Mouse (Mus musculus) frontal cortex, postnatal 25 days (tissue): ENCODE measurements around the gene Mylk3.

ENCODE experiments used
- DNase-seq, 2 experiments: peaks; one replicate each; pipeline ENCODE4 v3.0.0; 2022; ENCODE audit warnings: low spot score in 2 of 2

Gene Mylk3

DNA sequence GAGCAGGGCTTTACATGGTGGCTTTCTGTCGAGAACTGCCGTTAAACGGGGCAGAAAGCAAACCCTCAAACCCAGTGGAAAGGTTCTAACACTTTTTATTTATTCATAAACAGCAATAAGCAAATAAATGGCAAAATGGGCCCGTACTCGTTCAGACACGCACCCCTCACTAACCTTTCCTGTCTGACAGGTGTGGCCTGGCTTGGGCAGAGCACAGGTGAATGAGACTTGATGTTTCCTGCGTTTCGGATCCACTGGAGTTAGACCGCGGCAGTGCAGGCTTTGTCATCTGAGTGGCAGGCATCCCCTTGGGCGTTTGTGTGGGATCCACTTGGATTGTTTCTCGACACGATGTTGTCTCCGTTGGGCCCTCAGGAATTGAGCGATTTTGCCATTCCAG, 64.2 kb downstream of the Mylk3 start:
- DNase-seq, result no peak

DNA sequence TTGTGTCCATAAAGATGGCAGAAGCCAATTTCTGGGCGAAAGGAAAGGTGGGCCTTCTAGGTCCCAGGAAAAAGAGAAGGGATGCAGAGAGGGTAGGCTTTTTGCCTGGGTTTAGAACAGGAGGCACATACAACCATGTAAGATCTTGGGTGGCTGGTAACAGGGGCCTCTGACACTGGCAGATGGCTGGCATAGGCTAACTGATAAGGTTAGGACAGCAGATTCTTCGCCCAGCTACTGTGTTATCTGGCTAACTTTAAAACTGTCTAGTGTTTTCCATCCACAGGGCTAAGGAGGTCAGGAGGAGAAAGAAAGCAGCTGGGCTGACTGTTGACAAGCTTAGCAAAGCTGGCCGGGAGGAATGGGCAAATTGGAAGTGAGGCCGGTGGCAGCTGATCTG, 67.6 kb downstream of the Mylk3 start:
- no peak for DNase-seq

DNA sequence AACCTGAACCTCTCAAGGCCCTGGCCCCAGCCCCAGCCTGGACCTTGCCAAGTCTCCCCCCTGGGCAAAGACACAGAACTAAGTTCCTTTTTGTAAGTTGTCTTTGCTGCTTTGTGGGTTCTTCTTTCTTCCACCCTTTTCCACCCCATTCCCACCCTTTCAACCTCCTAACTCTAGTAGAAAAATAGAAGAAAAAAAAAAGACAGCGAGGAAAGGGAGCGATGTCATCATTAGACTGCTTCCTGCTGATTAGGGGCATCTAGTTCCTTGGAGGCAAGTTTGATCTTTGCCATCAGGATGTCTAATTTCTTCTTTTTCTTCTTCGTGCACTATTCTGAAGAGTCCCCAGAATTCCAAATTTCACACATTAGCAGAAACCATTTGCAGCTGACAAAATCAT, 73.1 kb downstream of the Mylk3 start:
- DNase-seq, result no peak

DNA sequence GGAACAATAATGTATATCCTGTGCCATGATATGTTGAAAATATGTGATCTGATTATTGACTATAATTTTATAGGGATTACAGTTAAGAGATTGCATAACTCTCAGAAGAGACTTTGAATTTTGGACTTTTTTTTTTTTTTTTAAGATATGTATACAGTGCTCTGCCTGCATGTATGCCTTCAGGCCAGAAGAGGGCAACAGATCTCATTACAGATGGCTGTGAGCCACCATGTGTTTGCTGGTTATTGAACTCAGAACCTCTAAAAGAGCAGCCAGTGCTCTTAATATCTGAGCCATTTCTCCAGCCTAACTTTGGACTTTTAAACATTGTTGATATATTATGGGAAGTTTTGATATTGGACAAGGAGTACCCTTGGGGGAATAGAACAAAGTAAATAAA, 74.4 kb downstream of the Mylk3 start:
- no peak for DNase-seq

DNA sequence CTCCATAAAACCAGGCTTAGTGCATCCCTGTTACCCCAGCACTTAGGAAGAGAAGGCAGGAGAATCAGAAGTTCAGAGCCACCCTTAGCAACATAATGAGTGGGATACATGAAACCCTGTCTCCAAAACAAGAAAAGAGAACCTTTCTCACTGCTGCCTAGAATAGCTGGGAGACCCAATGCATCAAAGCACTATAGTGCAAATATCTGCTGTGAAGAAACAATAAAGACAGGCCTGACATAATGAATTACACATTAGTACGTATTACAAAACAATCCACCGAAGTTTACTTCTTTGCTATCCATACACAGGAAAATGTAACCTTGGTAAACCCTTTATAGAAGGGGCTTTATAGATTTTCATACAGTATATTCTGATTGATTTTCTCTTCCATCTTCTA, 77.6 kb downstream of the Mylk3 start:
- no peak for DNase-seq

DNA sequence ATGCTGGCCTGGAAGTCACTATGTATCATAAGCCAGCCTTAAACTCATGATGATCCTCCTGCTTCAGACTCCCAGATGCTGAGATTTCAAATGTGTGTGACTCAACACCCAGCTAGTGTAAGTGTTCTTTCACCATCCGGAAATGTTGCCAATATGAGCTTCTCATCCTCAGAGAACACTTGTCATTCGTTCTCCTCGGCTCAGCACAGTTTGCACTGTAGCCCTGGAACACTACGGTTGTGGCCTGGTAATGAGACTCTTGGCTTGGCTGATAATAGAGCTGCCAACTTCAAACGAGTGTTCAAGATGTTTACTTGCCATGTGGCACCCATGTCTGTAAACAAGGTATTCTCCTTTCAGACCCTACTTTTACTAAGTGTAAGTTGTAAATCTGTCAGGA, 82.6 kb downstream of the Mylk3 start:
- no peak for DNase-seq

DNA sequence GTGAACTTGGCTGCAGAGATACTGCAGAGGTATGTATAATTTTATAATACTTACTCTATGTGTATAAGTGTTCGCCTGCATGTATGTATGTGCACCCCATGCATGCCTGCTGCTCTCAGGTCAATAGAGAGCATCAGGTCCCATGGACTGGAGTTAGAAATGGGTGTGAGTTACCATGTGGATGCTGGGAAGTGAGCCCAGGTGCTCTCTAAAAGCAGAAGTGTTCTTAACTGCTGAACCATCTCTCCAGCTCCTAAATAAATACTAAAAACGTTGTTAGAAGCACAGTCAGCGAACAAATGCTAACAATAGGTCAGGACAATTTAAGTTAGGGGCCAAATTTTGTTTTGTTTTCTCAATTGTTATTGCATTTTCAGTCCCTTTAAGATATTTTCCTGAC, 83.2 kb downstream of the Mylk3 start:
- DNase-seq, result no peak

DNA sequence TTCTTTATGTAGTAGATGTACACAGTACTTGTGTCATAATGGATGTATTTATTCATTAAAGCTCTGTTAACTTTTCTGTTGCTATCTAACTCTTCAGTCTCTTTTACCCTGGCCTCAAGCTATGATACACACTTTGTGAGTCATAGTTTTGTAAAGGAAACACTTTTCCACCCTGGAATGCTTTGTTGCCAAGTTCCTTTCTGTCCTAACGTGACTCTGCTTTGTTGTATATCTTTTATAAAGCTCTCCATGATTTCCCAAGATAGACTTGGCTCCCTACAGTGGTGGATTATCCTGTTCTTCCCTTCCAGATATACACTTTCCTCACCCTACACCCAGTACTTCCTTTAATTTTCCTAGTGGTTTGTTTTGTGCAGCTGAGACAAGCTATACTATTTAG, 84.2 kb downstream of the Mylk3 start:
- DNase-seq, result no peak

DNA sequence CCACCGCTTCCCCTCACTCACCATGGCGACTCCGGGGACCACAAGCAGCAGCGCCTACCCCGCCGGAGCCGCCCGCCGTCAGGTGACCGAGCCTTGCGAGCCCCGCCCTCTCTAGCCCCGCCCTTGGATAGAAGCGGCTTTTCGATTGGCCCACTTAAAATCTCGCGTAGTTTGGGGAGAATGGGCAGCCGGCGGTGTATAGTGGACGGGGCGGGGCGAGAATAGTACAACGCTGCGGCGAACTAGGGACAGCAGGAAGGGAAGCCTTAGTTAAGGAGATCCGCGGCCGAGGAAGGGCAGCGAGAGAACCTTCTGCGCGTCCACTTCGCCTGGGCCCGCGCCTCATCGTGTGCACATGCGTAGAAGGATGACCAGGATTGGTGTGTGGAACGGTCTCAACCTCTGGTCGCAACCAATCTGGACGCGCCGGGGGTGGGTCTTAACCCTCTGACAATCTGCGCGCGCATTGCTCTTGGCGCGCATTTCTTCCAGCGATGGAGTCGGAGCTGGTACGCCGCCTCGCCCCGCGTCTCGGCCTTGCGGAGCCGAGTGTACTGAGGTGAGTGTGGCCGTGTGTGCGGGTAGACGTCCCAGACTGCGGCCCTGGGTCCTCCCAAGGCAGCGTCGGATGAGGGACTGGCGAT, 86.6 kb downstream of the Mylk3 start, which contains the start of the genes Orc6 and Vps35:
Gene Orc6, plus strand, starts transcription at position 199 of the 644 bp plus-strand sequence.
Gene Vps35, minus strand, starts transcription at position 369 of the 644 bp plus-strand sequence.
- peak; percentile 93 for DNase-seq

DNA sequence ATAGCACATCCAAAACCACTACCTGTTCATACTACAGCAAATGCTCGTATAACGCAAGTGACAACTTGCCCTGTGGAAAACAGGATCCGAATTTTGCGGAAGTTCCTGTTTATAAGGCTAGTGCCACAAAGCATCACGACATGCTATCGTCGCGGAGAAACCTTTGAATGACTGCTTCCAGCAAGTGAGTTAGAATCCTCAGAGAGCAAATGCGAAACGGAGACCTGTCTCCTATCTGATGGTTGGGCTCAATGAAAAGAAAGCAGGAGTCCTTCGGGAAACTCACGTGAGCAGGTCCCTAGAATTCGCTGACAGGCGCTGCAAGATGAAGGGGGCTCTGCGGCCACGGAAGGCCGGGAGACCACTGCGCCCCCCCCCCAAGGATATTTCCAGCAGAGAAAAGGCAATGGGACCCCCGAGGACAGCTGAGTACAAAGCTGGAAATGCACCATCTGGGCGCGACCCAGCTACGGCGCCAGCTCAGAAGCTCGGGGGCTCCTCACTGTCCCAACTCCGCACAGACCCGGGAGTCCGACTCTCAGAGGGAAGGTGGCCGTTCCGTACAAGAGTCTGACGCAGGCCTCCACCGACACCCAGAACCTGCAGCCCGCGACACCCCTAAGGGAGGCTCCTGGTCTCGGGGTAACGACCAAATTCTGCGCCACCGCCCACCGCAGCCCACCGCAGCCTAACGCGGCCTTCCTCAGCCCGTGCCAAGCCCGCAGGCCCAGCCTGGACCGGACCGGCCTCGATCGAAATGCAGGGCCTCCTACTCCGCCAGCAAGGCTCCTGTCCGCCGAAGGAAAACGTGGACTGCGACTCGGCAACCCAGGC, 87.3 kb downstream of the Mylk3 start:
- DNase-seq, result peak in 1 of 2 experiments; percentile 3

DNA sequence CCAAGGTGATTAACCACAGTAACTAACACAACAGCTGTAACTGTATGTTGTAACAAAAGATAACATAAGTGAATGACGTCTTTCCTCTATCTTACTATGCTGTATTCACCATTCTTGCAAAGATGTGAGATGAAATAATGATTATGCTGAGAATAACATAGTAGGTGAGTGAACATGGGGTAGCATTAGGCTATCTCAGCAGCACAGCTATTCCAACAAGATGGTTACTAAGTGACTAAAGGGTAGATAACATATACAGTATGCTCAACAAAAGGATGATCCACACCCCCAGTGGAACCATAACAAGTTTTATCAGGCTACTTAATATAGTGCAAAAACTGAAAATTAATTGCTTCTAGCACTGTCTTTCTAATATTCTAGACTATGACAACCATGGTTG, 99.3 kb downstream of the Mylk3 start:
- DNase-seq, result no peak
